Mouse (Mus musculus) heart, embryonic 13.5 days (tissue): ENCODE measurements around the gene Aldh1b1. TPM values are rescaled to one million over a fixed set of nuclear protein-coding genes. Genes with fewer than 3 reads are reported as not detected.

Source experiments
- polyA plus RNA-seq: library from polyadenylated mRNA; unstranded; fragments of >200 nt; fragmentation: Nextera tagmentation; extraction: Ambion mirVana; gene quantifications from 2 replicates; pipeline ENCODE4 v1.2.1, GENCODE M21; 2015

Gene Aldh1b1
- polyA plus RNA-seq, 1 experiment from 2014 or later = 121 TPM

Other genes with a start within 250 kb of the Aldh1b1 start
- gene Igfbpl1, start 27.9 kb downstream of the Aldh1b1 start, polyA plus RNA-seq = 3.2 and 4.6 TPM in 2 replicates
- 0.05 and 0.13 TPM in 2 replicates for gene Stra6l, start 49.6 kb downstream of the Aldh1b1 start, polyA plus RNA-seq
- gene Ccdc180, start 91.3 kb downstream of the Aldh1b1 start, polyA plus RNA-seq = 0.08 and 0.10 TPM in 2 replicates
- gene Tdrd7, start 166.3 kb downstream of the Aldh1b1 start, polyA plus RNA-seq = 13.0 and 14.3 TPM in 2 replicates
- gene Tmod1, start 239.9 kb downstream of the Aldh1b1 start, polyA plus RNA-seq = 171 and 182 TPM in 2 replicates